Mouse (Mus musculus) liver, embryonic 12.5 days (tissue): ENCODE results near the gene Ckap4. TPM values are rescaled to one million over a fixed set of nuclear protein-coding genes. Genes with fewer than 3 reads are reported as not detected.
A peak's percentile ranks its signal among the peaks of the same experiment; 100 is the strongest.

Experiments
- ATAC-seq: fragments of 200-750 bp; cut with Nextera tagmentation; 2 replicates; pipeline ENCODE4 v1.8.0; 2017; ENCODE audit warnings: moderate number of reproducible peaks, mild to moderate bottlenecking, moderate library complexity
- H3K27ac ChIP-seq: fragments of 300-500 bp; sonication (generic); 2 replicates; pipeline ENCODE4 v1.5.1; 2016; ENCODE audit warnings: mild to moderate bottlenecking
- H3K27me3 ChIP-seq: fragments of 300-500 bp; sonication (generic); replicated peaks from 2 replicates; pipeline ENCODE4 v1.6.1; 2016; ENCODE audit warnings: mild to moderate bottlenecking, moderate library complexity
- H3K36me3 ChIP-seq: fragments of 300-500 bp; sonication (generic); 2 replicates; pipeline ENCODE4 v1.6.1; 2016; ENCODE audit warnings: mild to moderate bottlenecking, moderate library complexity
- H3K4me1 ChIP-seq: fragments of 300-500 bp; sonication (generic); 2 replicates; pipeline ENCODE4 v1.6.1; 2016
- H3K4me2 ChIP-seq: fragments of 300-500 bp; sonication (generic); 2 replicates; pipeline ENCODE4 v1.6.1; 2016; ENCODE audit warnings: mild to moderate bottlenecking, moderate library complexity
- H3K4me3 ChIP-seq: fragments of 300-500 bp; sonication (generic); 2 replicates; pipeline ENCODE4 v1.5.1; 2016; ENCODE audit warnings: mild to moderate bottlenecking, moderate library complexity
- H3K9ac ChIP-seq: fragments of 300-500 bp; sonication (generic); 2 replicates; pipeline ENCODE4 v1.6.1; 2016; ENCODE audit warnings: mild to moderate bottlenecking, moderate library complexity
- H3K9me3 ChIP-seq: fragments of 300-500 bp; sonication (generic); replicated peaks from 2 replicates; pipeline ENCODE4 v1.6.1; 2016; ENCODE audit warnings: mild to moderate bottlenecking, moderate library complexity
- WGBS: fragments of 180-500 bp; shearing (Covaris S2); methylation state at CpG from one replicate; pipeline ENCODE4 v1.1.7; 2016; ENCODE audit not compliant: insufficient replicate concordance; 5-methylcytosine and 5-hydroxymethylcytosine counted together
- polyA plus RNA-seq: library from polyadenylated mRNA; unstranded; fragments of >200 nt; fragmentation: Nextera tagmentation; extraction: Ambion mirVana; gene quantifications from 2 replicates; pipeline ENCODE4 v1.2.1, GENCODE M21; 2016

Ckap4 gene
- polyA plus RNA-seq, 1 experiment from 2014 or later: 26.0 TPM

DNA sequence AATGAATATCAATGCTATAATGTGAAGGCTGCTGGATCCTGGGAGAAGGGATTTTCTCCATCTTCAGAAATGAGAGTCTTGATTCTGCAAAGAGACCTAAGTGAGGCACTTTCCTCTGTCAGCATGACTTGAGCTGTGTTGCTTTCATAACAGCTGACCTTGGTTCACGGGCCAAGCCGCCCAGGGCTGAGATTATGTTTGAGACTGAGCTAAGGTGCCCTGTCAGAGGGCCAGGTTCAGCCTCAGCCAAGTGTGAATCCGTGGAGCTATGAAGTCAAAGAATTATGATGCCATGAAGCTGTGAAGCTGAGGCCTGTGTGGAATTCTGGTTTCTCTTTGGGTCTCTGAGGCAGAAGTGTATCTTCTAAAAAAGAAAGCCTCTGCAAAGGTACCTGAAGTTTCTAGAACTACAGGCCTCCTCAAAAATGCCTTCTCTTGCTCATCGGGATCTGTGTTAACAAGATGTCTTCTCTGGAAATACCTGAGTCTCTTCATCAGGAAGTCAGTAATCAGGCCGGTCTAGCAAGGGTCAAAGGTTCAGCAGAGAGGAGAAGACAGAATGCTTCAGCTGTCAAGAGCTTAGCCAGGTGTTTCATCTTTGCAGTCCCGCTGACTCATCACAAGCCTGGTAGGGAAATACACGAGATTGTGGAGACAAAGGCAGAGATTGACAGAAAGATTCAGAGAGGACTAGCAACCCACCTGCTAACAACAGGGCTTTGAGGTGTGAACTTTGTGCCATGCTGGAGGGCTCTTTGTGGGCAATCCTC lies 11.2 kb upstream of the Ckap4 start:
- Histone ChIP-seq H3K27ac (no peak overlapping the region), H3K4me3 (no peak overlapping the region), H3K9ac (no peak overlapping the region), H3K4me1 (peaks cover 16% of the 10 kb centered on the region), H3K9me3 (no peaks in the 10 kb centered on the region), H3K27me3 (peaks cover 28% of the 10 kb centered on the region), H3K36me3 (no peaks in the 10 kb centered on the region), H3K4me2 (no peak overlapping the region)
- ATAC-seq: no peak
- 54% methylated on average over 7 of the region's 7 CpGs for WGBS

DNA sequence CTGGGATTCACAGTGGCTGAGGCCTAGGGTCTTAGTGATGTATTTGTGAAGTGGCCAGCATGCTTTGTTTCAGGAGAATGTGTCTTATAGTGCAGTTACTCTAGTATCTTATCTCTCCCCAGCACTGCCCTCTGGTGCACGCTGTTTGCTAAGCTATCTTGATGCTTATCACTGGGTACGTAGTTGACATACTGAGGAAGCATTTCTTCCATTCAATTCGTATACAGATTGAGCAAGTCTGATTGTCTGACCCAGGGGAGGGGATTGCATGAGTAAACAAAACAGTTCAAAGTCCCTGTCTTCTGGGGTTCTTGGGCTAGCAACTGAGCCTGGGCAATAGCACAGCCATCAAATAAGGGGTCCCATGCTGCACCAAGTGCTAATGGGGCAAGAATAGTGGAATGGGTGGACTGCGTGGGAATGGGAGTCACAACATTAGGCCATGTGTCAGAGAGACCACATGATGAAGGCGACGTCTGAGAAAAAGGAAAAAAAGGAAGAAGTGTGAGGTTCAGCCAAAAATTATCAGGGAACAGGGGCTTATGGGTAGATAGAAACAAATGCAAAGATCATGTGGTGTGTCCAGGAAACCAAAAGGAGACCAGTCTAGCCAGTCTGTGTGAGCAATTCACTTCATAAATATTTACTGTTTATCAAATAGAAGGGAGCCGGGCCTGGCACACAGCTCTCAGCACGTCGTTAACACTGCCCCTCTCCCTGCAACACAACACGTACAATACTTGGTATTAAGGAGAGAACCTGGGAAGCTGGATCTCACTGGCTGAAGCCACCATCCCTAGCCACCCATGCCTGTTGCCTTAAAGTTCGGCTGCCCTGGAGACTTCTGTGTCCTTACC lies 9.2 kb upstream of the Ckap4 start:
- WGBS: 41% methylated on average over 11 of the region's 11 CpGs
- Histone ChIP-seq H3K27ac (no peak overlapping the region), H3K4me1 (peaks cover 16% of the 10 kb centered on the region), H3K9ac (no peak overlapping the region), H3K4me2 (no peak overlapping the region), H3K4me3 (no peak overlapping the region), H3K27me3 (peaks cover 25% of the 10 kb centered on the region), H3K9me3 (no peaks in the 10 kb centered on the region), H3K36me3 (no peaks in the 10 kb centered on the region)
- ATAC-seq: peak; percentile 68

DNA sequence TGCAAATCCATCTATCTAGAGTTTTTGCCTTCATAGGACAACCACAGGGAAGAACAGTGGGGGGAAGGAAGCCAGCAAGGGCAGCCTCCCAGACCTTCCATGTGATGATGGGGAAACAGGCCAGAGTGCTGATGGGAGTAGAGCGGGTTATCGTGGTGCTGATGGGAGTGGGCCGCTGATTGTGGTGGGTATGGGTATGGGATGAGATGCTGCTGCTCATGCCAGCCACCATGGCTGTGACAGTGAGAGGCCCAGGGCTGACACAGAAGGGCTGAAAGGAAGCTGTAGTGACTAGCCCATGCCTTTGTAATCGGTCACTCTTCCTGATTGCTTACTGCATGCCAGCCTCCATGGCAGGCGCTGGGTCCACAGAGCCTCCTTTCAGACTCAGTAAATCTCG lies 5.8 kb upstream of the Ckap4 start:
- ATAC-seq: no peak
- Histone ChIP-seq H3K27me3 (peaks cover 49% of the 10 kb centered on the region), H3K9ac (no peak overlapping the region), H3K9me3 (no peaks in the 10 kb centered on the region), H3K36me3 (no peaks in the 10 kb centered on the region), H3K4me2 (no peak overlapping the region), H3K27ac (no peak overlapping the region), H3K4me1 (peaks cover 17% of the 10 kb centered on the region), H3K4me3 (no peak overlapping the region)
- WGBS: 81% methylated on average over 6 of the region's 6 CpGs

DNA sequence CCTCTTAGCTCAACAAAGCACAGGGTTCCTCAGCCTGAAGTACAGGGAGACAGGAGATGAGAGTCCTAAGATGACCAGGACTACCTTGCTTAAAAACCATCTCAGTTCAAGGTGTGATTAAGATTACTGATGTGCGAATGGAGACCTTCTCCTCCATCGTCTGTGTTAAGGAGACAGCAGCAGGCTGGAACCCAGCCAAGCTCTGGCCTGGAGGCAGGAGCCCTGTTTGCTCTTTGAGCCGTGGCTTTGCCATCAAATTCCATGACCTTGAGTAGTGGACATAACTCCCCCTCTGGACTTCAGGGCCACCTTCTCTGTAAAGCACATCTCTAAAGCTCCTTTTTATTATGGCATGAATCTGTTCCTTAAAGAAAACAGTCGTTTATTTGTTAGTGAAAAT lies 2.0 kb upstream of the Ckap4 start:
- no peak overlapping the region for H3K4me3 ChIP-seq
- H3K4me2 ChIP-seq: no peak overlapping the region
- no peak overlapping the region for H3K27ac ChIP-seq
- H3K36me3 ChIP-seq: no peaks in the 10 kb centered on the region
- 62% methylated on average over 4 of the region's 4 CpGs for WGBS
- H3K9ac ChIP-seq: no peak overlapping the region
- peaks cover 72% of the 10 kb centered on the region for H3K27me3 ChIP-seq
- no peak for ATAC-seq
- peaks cover 33% of the 10 kb centered on the region for H3K4me1 ChIP-seq
- no peaks in the 10 kb centered on the region for H3K9me3 ChIP-seq

DNA sequence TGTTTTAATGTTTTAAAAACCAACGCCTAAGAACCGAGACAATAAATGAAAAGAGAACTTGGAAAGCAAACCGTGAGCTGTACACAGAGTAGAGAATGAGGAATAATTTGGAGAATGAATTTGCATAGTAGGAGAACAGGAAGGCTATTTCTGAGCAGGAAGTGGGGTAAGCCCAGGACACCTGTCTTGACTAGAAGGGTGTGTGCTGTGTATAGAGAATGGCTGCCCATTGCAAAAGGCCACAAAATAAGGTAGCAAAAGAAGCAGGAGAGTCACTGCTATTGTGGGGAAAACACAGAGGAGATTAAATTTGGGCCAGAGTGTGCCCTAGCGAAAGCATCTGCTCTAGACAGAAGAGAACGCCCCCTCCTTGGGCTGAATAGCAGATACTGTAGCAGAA lies 1.6 kb upstream of the Ckap4 start:
- WGBS: 57% methylated on average over 5 of the region's 5 CpGs
- H3K9ac ChIP-seq: no peak overlapping the region
- no peak overlapping the region for H3K4me3 ChIP-seq
- peaks cover 72% of the 10 kb centered on the region for H3K27me3 ChIP-seq
- no peak for ATAC-seq
- H3K27ac ChIP-seq: no peak overlapping the region
- no peak overlapping the region for H3K4me2 ChIP-seq
- H3K4me1 ChIP-seq: peaks cover 33% of the 10 kb centered on the region
- no peaks in the 10 kb centered on the region for H3K9me3 ChIP-seq
- H3K36me3 ChIP-seq: no peaks in the 10 kb centered on the region

DNA sequence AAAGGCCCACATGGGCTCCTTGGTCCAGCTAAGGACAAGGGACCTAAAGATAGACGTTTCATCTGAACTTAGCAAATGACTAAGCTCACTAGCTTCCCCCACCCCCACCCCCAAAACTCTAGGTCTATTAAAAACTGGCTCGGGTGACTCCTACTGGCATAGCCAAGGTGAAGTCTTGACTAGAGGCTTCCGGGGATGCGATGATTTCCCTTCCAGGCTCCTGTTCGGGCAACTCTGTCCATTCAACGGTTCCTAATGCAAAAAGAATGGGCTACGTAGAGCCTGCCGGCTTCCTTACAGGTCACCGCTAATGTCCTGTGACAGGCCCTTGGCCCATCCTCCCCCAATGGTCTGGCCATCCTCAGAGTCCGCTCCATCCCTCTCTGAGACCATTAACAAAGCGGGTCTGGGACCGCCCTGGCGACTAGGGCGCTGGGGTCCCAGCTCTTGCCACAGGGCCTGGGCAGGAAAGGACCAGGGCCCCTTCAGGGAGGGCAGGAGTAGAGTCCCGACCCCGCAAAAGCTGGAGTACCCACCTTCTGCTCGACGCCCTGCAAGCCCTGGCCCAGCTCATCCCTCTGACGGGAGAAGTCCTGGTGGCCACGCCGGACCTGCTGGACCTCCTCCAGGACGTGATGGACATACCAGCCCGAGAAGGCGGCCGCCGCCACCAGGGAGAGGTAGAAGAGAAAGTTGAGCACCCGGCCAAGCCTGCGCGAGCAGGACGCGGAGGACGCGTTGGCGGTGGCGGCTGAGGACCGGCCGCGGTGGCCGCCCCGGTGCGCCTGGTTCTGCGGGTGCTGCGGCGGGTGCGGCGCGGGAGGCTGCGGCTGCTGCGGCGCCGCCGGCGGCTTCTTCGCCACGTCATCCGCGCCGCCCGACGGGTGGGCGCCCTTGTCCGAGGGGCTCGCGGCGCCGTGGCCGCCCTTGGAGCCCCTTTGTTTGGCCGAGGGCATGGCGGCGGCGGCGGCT lies 665 bp downstream of the Ckap4 start:
- peak overlapping the region; percentile 72 for H3K9ac ChIP-seq
- peak overlapping the region; percentile 66 for H3K4me3 ChIP-seq
- H3K4me2 ChIP-seq: peak overlapping the region; percentile 73
- peaks cover 72% of the 10 kb centered on the region for H3K27me3 ChIP-seq
- WGBS: 3% methylated on average over 66 of the region's 72 CpGs
- no peaks in the 10 kb centered on the region for H3K9me3 ChIP-seq
- H3K27ac ChIP-seq: peak overlapping the region; percentile 67
- peaks cover 33% of the 10 kb centered on the region for H3K4me1 ChIP-seq
- ATAC-seq: peak; percentile 16; the same call in 1 of the 2 replicates
- peaks cover 4% of the 10 kb centered on the region; the same call in 1 of the 2 replicates for H3K36me3 ChIP-seq

DNA sequence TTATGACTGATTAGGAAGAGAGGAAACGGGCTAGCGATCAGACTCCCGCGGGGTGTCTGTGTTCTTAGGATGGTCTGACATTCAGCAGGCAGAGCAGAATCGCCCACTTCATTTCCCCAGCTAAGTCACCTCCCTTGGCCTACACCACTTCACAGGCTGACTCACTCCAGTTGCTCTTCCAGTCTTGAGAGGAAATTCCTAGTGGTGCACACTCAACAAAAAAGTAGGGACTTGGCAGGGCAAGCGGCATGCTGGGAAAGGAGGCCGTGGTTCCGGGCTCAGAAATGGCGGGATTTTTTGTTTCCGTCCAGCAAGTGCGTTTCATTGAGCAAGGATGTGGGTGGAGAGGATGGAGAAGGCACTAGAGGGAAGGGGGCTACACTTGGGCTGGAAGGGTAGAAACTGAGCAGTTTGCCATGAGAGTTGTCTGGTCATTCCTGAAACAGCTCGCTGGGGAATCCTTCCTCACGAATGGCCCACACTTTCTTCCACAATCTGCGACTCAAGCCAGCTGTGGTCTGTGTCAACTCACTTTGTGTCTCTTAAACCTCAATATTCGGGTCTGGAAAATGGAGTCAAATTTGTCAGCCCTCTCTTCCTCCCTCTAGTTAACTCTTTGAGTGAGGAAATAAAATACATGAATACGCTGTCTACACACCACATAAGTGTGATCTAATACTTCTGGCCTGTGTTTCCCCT lies 1.5 kb downstream of the Ckap4 start:
- Histone ChIP-seq H3K36me3 (peaks cover 13% of the 10 kb centered on the region), H3K4me3 (peak overlapping the region; percentile 66), H3K9ac (no peak overlapping the region), H3K4me2 (peak overlapping the region; percentile 73), H3K27ac (no peak overlapping the region), H3K4me1 (peaks cover 33% of the 10 kb centered on the region), H3K27me3 (peaks cover 68% of the 10 kb centered on the region), H3K9me3 (no peaks in the 10 kb centered on the region)
- no peak for ATAC-seq
- WGBS: 70% methylated on average over 16 of the region's 16 CpGs

DNA sequence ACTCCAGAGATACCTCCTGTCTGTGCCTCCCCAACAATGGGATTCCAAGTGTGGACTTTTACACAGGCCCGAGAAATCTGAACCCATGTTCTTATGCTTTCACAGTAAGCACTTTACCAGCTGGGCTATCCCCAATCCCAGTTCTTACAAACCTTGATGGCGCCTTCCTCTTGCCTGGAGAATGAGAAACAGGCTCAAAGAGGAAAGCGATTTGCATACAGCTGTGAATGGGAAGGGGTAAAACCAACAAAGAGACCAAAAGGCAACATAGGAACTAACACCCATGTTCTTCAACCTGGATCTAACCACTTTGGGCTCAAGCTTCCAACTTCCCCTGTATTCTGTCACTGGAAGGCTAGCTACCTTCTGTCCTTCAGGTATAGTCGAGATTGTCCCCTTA lies 2.3 kb downstream of the Ckap4 start:
- no peak overlapping the region for H3K27ac ChIP-seq
- peaks cover 33% of the 10 kb centered on the region for H3K4me1 ChIP-seq
- peak overlapping the region; percentile 66; the same call in 1 of the 2 replicates for H3K4me3 ChIP-seq
- H3K9me3 ChIP-seq: no peaks in the 10 kb centered on the region
- peaks cover 15% of the 10 kb centered on the region for H3K36me3 ChIP-seq
- H3K4me2 ChIP-seq: peak overlapping the region; percentile 73
- no peak for ATAC-seq
- peaks cover 60% of the 10 kb centered on the region for H3K27me3 ChIP-seq
- H3K9ac ChIP-seq: no peak overlapping the region
- 69% methylated on average over 4 of the region's 4 CpGs for WGBS

DNA sequence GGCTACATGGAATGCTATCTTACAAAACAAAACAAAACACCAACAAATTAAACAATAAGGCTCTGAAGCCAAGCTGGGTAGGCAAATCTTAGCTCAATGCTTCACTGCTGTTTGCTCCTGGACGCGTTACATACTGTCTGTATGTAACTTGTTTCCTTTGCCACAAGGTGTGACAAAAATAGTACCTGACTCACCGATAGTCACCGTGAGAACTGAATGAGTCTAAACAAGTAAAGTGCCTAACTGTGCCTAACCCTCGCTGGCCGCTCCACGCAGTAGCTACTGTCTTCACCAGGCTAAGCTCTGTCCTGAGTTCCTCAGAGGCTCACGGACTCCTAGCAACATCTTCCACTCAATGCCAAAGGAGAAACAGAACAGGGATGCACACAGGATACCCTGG lies 3.5 kb downstream of the Ckap4 start:
- Histone ChIP-seq H3K4me1 (peaks cover 33% of the 10 kb centered on the region), H3K4me3 (no peak overlapping the region), H3K27me3 (peaks cover 49% of the 10 kb centered on the region), H3K27ac (no peak overlapping the region), H3K9ac (no peak overlapping the region), H3K4me2 (no peak overlapping the region), H3K36me3 (peaks cover 18% of the 10 kb centered on the region), H3K9me3 (no peaks in the 10 kb centered on the region)
- WGBS: 75% methylated on average over 8 of the region's 8 CpGs
- no peak for ATAC-seq

DNA sequence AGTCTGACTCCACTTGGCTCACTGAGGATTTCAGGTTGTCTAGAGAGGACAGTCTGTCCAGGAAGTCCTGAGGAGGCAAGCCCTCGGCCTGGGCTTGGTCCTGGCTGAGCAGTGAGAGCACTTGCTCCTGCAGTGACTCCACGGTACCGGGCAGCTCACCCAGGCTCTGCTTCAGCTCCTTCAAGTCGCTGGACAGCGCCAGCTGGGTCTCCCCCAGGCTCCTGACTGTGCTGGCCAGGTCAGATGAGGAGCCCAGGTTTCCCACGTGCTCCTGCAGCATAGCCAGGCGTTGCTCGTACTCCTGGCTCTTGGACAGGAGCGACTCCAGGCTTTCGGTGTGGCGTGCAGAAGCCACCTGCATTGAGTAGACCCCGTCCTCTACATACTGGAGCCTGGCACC lies 6.2 kb downstream of the Ckap4 start:
- no peak overlapping the region for H3K4me3 ChIP-seq
- no peak overlapping the region for H3K9ac ChIP-seq
- 71% methylated on average over 12 of the region's 12 CpGs for WGBS
- peaks cover 18% of the 10 kb centered on the region for H3K36me3 ChIP-seq
- H3K4me2 ChIP-seq: no peak overlapping the region
- peaks cover 22% of the 10 kb centered on the region for H3K27me3 ChIP-seq
- peaks cover 12% of the 10 kb centered on the region for H3K4me1 ChIP-seq
- H3K9me3 ChIP-seq: no peaks in the 10 kb centered on the region
- no peak for ATAC-seq
- no peak overlapping the region for H3K27ac ChIP-seq

DNA sequence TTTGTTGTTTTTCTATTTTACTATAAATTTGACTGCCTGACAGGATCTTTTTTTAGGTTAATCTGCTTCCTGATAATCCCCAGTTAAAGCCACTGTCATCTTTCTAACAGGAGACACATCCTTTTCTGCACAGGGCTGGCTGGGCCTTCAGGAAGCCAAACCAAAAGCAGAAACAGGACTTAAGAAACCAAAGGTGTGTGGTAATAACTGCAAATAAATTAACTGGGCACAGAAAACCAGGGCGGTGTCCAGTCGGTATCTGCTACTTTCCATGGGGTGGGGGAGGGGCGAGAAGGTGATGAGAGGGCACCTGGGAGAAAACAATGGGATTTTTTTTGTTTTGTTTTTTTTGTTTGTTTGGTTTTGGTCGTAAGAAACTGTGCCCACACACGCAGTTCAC lies 6.8 kb downstream of the Ckap4 start:
- Histone ChIP-seq H3K27ac (no peak overlapping the region), H3K4me1 (peaks cover 7% of the 10 kb centered on the region), H3K9me3 (no peaks in the 10 kb centered on the region), H3K27me3 (peaks cover 16% of the 10 kb centered on the region), H3K4me3 (no peak overlapping the region), H3K36me3 (peaks cover 18% of the 10 kb centered on the region), H3K9ac (no peak overlapping the region), H3K4me2 (no peak overlapping the region)
- WGBS: 59% methylated on average over 5 of the region's 5 CpGs
- no peak for ATAC-seq
